Mouse (Mus musculus): ENCODE measurements at regions not wholly inside any gene's neighbourhood (a gene's known extent, or its start where the extent isn't known, plus 50 kb on each side); places are given as distances from the start of the nearest gene placed in this dataset.

DNA sequence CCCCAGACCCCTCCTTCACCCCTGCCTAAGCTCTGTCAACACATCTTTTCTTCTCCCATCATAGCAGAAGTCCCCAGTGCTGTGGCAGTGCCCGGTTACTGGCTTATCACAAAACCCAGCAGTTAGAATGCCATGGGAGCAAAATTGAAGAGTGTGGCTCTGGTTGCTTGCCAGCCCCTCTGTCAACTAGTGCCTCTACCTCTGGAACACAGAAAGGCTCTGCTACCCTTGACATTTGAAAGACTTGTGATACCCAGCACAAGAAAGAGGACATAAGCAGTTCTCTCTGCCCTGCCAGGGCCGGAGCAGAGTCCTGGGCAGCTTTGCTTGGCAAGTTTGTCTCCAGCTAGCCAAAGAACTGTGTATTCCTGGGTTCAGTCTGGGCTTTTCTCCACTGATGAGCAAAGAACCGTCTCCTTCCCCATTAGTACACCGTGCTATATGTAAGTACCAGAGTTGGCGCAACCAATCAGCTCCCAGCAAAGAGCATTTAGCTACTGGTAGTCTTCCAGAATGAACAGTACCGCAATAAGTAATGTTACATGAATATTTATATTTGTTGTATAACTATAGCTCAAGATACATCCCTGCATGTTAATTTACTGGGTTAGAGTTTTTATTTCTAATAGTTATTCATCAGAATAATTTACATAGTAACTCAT is 137.5 kb upstream of the Arg1 start:
- H3K4me2 ChIP-seq: no peak overlapping the region
- ATAC-seq (ENCODE audit: low FRiP score, low read depth): no peak
- 90% methylated on average over 6 of the region's 6 CpGs for WGBS
- no peak overlapping the region for H3K27ac ChIP-seq (replicated peaks)
- H3K36me3 ChIP-seq: no peaks in the 10 kb centered on the region
- H3K4me1 ChIP-seq (replicated peaks): peaks cover 3% of the 10 kb centered on the region; the same call in 1 of the 2 replicates
- no peak overlapping the region for H3K4me3 ChIP-seq
- no peaks in the 10 kb centered on the region for H3K27me3 ChIP-seq
- H3K9ac ChIP-seq: no peak overlapping the region
- no peaks in the 10 kb centered on the region for H3K9me3 ChIP-seq

GRCm38 (mm10) chr10:25061402-25062055 is 134.2 kb upstream of the Arg1 start:
- Histone ChIP-seq H3K36me3 (no peaks in the 10 kb centered on the region), H3K4me1 (replicated peaks) (no peaks in the 10 kb centered on the region), H3K27ac (replicated peaks) (no peak overlapping the region), H3K4me3 (no peak overlapping the region), H3K9me3 (no peaks in the 10 kb centered on the region), H3K4me2 (no peak overlapping the region), H3K27me3 (no peaks in the 10 kb centered on the region), H3K9ac (no peak overlapping the region)
- ATAC-seq (ENCODE audit: low FRiP score, low read depth): no peak
- WGBS: 54% methylated on average over 13 of the region's 13 CpGs

GRCm38 (mm10) chr10:25058694-25059093 is 131.4 kb upstream of the Arg1 start:
- H3K9me3 ChIP-seq: no peaks in the 10 kb centered on the region
- H3K36me3 ChIP-seq: no peaks in the 10 kb centered on the region
- H3K4me2 ChIP-seq: no peak overlapping the region
- no peak overlapping the region for H3K9ac ChIP-seq
- no peaks in the 10 kb centered on the region for H3K27me3 ChIP-seq
- no peak overlapping the region for H3K4me3 ChIP-seq
- WGBS: 84% methylated on average over 11 of the region's 11 CpGs
- no peak overlapping the region for H3K27ac ChIP-seq (replicated peaks)
- no peaks in the 10 kb centered on the region for H3K4me1 ChIP-seq (replicated peaks)
- no peak for ATAC-seq (ENCODE audit: low FRiP score, low read depth)

- H3K9me3 ChIP-seq: no peaks in the 10 kb centered on the region
- no peaks in the 10 kb centered on the region for H3K27me3 ChIP-seq
- no peak overlapping the region for H3K4me2 ChIP-seq
- no peak overlapping the region for H3K27ac ChIP-seq (replicated peaks)
- WGBS: 66% methylated on average over 3 of the region's 3 CpGs
- no peak overlapping the region for H3K9ac ChIP-seq
- H3K36me3 ChIP-seq: no peaks in the 10 kb centered on the region
- H3K4me3 ChIP-seq: no peak overlapping the region
- ATAC-seq (ENCODE audit: low FRiP score, low read depth): no peak
- no peaks in the 10 kb centered on the region for H3K4me1 ChIP-seq (replicated peaks)
These were observed 124.7 kb upstream of the Arg1 start for GRCm38 (mm10) chr10:25051998-25052397.

- H3K36me3 ChIP-seq: no peaks in the 10 kb centered on the region
- H3K27me3 ChIP-seq: no peaks in the 10 kb centered on the region
- H3K4me3 ChIP-seq: no peak overlapping the region
- no peak overlapping the region for H3K4me2 ChIP-seq
- no peaks in the 10 kb centered on the region for H3K4me1 ChIP-seq (replicated peaks)
- no peak for ATAC-seq (ENCODE audit: low FRiP score, low read depth)
- no peaks in the 10 kb centered on the region for H3K9me3 ChIP-seq
- H3K27ac ChIP-seq (replicated peaks): no peak overlapping the region
- H3K9ac ChIP-seq: no peak overlapping the region
- 79% methylated on average over 5 of the region's 5 CpGs for WGBS
These were observed 124.1 kb upstream of the Arg1 start for GRCm38 (mm10) chr10:25051368-25051874.

GRCm38 (mm10) chr10:25041221-25041620 is 113.9 kb upstream of the Arg1 start:
- Histone ChIP-seq H3K27me3 (no peaks in the 10 kb centered on the region), H3K9ac (no peak overlapping the region), H3K4me1 (replicated peaks) (no peaks in the 10 kb centered on the region), H3K4me3 (no peak overlapping the region), H3K4me2 (no peak overlapping the region), H3K36me3 (no peaks in the 10 kb centered on the region), H3K27ac (replicated peaks) (no peak overlapping the region), H3K9me3 (no peaks in the 10 kb centered on the region)
- no peak for ATAC-seq (ENCODE audit: low FRiP score, low read depth)
- 87% methylated on average over 4 of the region's 4 CpGs for WGBS

DNA sequence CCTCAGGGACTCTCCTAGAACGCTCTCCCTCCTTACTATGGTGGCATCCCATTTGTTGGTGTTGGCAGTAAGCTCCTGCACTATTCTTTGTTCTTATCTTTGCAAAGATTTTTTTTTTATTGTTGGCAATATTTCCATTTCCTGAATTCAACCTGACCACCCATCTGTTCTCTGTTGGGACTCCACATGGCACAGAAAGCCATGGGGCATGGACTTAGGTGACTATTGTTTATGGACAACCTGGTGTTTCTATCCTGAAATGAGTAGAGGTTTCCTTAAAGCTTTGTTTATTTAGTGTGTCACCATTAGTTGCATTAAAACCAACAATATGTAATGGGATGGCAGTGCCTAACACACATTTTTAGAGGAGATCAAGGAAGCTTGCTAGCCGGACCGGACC is 112.6 kb upstream of the Arg1 start:
- Histone ChIP-seq H3K4me1 (replicated peaks) (no peaks in the 10 kb centered on the region), H3K9me3 (no peaks in the 10 kb centered on the region), H3K9ac (no peak overlapping the region), H3K4me2 (no peak overlapping the region), H3K4me3 (no peak overlapping the region), H3K36me3 (no peaks in the 10 kb centered on the region), H3K27me3 (no peaks in the 10 kb centered on the region), H3K27ac (replicated peaks) (no peak overlapping the region)
- 96% methylated on average over 3 of the region's 3 CpGs for WGBS
- no peak for ATAC-seq (ENCODE audit: low FRiP score, low read depth)

- ATAC-seq (ENCODE audit: low FRiP score, low read depth): no peak
- H3K9ac ChIP-seq: no peak overlapping the region
- 86% methylated on average over 3 of the region's 3 CpGs for WGBS
- H3K27ac ChIP-seq (replicated peaks): no peak overlapping the region
- no peaks in the 10 kb centered on the region for H3K27me3 ChIP-seq
- no peak overlapping the region for H3K4me2 ChIP-seq
- H3K36me3 ChIP-seq: no peaks in the 10 kb centered on the region
- H3K9me3 ChIP-seq: no peaks in the 10 kb centered on the region
- H3K4me1 ChIP-seq (replicated peaks): no peaks in the 10 kb centered on the region
- no peak overlapping the region for H3K4me3 ChIP-seq
These were observed 109.6 kb upstream of the Arg1 start for GRCm38 (mm10) chr10:25036928-25037327.

- Histone ChIP-seq H3K4me1 (replicated peaks) (no peaks in the 10 kb centered on the region), H3K27me3 (no peaks in the 10 kb centered on the region), H3K4me2 (no peak overlapping the region), H3K9me3 (no peaks in the 10 kb centered on the region), H3K4me3 (no peak overlapping the region), H3K9ac (no peak overlapping the region), H3K27ac (replicated peaks) (no peak overlapping the region), H3K36me3 (no peaks in the 10 kb centered on the region)
- 65% methylated on average over 6 of the region's 6 CpGs for WGBS
- ATAC-seq (ENCODE audit: low FRiP score, low read depth): peak; percentile 54
These were observed 108.1 kb upstream of the Arg1 start for GRCm38 (mm10) chr10:25035363-25035762.

DNA sequence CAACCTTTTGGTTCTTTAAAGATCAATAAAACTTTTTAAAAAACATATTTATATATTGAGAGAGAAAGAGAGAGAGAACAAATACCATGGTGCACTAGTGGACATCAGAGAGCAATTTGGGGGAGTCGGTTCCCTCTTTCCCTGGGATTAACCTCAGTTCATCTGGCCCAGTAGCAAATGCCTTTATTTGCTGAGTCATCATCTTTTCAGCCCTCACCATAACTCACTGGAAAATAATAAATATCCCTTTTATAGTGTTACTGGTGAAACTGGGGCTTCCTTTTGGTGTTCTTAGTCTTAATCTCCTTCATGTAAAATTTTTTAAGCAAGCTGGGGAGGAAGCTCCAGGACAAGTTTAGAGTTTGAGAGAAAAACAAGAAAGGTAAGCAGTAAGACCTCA is 105.3 kb upstream of the Arg1 start:
- H3K4me1 ChIP-seq (replicated peaks): no peaks in the 10 kb centered on the region
- H3K9ac ChIP-seq: no peak overlapping the region
- ATAC-seq (ENCODE audit: low FRiP score, low read depth): no peak
- WGBS: 79% methylated on average over 1 of the region's 1 CpGs
- H3K4me3 ChIP-seq: no peak overlapping the region
- H3K9me3 ChIP-seq: no peaks in the 10 kb centered on the region
- H3K27me3 ChIP-seq: no peaks in the 10 kb centered on the region
- no peak overlapping the region for H3K27ac ChIP-seq (replicated peaks)
- no peak overlapping the region for H3K4me2 ChIP-seq
- no peaks in the 10 kb centered on the region for H3K36me3 ChIP-seq

DNA sequence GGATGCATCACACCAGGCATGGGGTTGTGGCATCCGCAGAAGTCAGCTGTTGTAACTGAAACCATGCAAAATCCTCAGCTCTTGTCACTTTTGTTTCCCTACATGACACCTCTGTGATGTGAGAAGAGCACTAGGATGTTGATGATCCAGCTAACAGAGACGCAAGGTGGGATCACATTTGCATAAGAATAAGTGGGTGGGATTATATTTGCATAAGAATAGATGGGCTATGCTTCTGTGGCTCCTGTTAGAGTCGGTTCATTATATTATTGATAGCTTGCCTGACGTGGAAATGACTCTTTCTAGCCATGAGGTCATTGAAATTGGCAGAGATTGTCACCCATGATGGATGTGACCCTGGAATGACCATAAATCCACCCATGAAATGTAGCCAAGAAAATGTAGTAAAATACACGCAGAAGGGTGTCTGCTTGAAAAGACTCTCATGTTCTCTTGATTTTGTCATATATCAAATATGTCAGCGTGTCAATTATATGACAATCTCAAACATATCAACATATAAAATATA is 102.2 kb upstream of the Arg1 start:
- Histone ChIP-seq H3K4me2 (no peak overlapping the region), H3K36me3 (no peaks in the 10 kb centered on the region), H3K9me3 (no peaks in the 10 kb centered on the region), H3K27ac (replicated peaks) (no peak overlapping the region), H3K4me1 (replicated peaks) (no peaks in the 10 kb centered on the region), H3K4me3 (no peak overlapping the region), H3K9ac (no peak overlapping the region), H3K27me3 (no peaks in the 10 kb centered on the region)
- WGBS: 30% methylated on average over 6 of the region's 6 CpGs
- ATAC-seq (ENCODE audit: low FRiP score, low read depth): no peak

DNA sequence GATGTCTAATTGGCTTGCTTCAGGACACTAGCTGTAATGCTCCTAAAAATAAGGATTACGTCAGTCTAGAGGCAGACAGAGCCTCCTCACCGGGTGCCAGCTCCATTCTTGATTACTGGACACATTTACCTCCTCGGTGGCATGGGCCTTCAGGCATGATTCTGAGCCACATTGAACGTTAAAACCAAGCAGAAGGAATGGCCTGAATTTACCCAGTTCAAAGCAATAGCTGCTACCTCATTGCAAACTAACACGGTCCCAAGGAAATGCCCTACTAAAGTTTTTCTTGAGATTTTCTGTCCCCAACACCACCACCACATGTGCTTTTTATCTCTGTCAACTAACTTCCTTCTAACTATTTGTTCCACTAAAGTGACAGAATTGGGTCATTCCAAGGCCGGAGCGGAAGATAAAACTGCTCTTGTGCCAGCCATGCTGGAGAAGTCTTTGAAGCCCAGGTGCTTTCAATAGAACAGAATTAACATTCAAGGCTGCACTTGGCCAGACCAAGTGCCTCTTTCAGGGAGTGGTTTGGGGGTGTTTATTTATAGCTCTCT is 96.4 kb upstream of the Arg1 start:
- H3K9me3 ChIP-seq: no peaks in the 10 kb centered on the region
- H3K9ac ChIP-seq: no peak overlapping the region
- peak overlapping the region; percentile 25; the same call in 1 of the 2 replicates for H3K27ac ChIP-seq (replicated peaks)
- H3K4me3 ChIP-seq: no peak overlapping the region
- 52% methylated on average over 7 of the region's 7 CpGs for WGBS
- ATAC-seq (ENCODE audit: low FRiP score, low read depth): peak; percentile 79
- H3K36me3 ChIP-seq: no peaks in the 10 kb centered on the region
- no peak overlapping the region for H3K4me2 ChIP-seq
- no peaks in the 10 kb centered on the region for H3K4me1 ChIP-seq (replicated peaks)
- no peaks in the 10 kb centered on the region for H3K27me3 ChIP-seq

Measured in hindbrain, embryonic 15.5 days (tissue).